Mouse (Mus musculus): Measurements from ENCODE around the gene Lpo. TPM values are rescaled to one million over a fixed set of nuclear protein-coding genes. Genes with fewer than 3 reads are reported as not detected.
A peak's percentile ranks its signal among the peaks of the same experiment; 100 is the strongest.

Lpo gene
- total and polyA plus RNA-seq, 2 experiments: not detected

- no peak for TF ChIP-seq POLR2A (IDR thresholded peaks at IDR 0.05; ENCODE audit: extremely low read depth, insufficient read depth, low read length)
- no peak for TF ChIP-seq CTCF (IDR thresholded peaks at IDR 0.05; ENCODE audit: low read depth, low read length)
- peaks cover 2% of the 10 kb centered on the region for H3K4me1 ChIP-seq (ENCODE audit: control insufficient read depth, insufficient read depth, low read length)
- no peaks in the 10 kb centered on the region for H3K79me2 ChIP-seq (ENCODE audit: control insufficient read depth, insufficient read depth, low read length)
- no peak for DNase-seq (ENCODE audit: extremely low read depth, low read depth, low spot score)
- no peaks in the 10 kb centered on the region for H3K27me3 ChIP-seq (ENCODE audit: control insufficient read depth, insufficient read depth, low read length)
- H3K36me3 ChIP-seq (ENCODE audit: control insufficient read depth, insufficient read depth, low read length): no peaks in the 10 kb centered on the region
- H3K9ac ChIP-seq (ENCODE audit: low read depth, low read length): no peak overlapping the region
- no peak overlapping the region for H3K27ac ChIP-seq (replicated peaks; ENCODE audit: insufficient read depth, low read depth, low read length)
- whole genome bisulfite sequencing: 40% methylated on average over 12 of the region's 12 CpGs
- H3K4me3 ChIP-seq (ENCODE audit: insufficient read depth, low read depth, low read length): peak overlapping the region; percentile 39; the same call in 1 of the 2 replicates
Measured at GRCm38 (mm10) chr11:87778915-87779314, 49.2 kb downstream of the Lpo start.

- no peaks in the 10 kb centered on the region for H3K79me2 ChIP-seq (ENCODE audit: control insufficient read depth, insufficient read depth, low read length)
- 0 out of 2 replicates have a peak overlapping the region, but pooled peaks have one; percentile 38 for H3K9ac ChIP-seq (ENCODE audit: low read depth, low read length)
- no peaks in the 10 kb centered on the region for H3K36me3 ChIP-seq (ENCODE audit: control insufficient read depth, insufficient read depth, low read length)
- H3K27me3 ChIP-seq (ENCODE audit: control insufficient read depth, insufficient read depth, low read length): no peaks in the 10 kb centered on the region
- DNase-seq (ENCODE audit: extremely low read depth, low read depth, low spot score): peak; percentile 25
- TF ChIP-seq CTCF (IDR thresholded peaks at IDR 0.05; ENCODE audit: low read depth, low read length): no peak
- no peak for TF ChIP-seq POLR2A (IDR thresholded peaks at IDR 0.05; ENCODE audit: extremely low read depth, insufficient read depth, low read length)
- H3K27ac ChIP-seq (replicated peaks; ENCODE audit: insufficient read depth, low read depth, low read length): no peak overlapping the region
- whole genome bisulfite sequencing: 16% methylated on average over 32 of the region's 32 CpGs
- H3K4me3 ChIP-seq (ENCODE audit: insufficient read depth, low read depth, low read length): peak overlapping the region; percentile 39; the same call in 1 of the 2 replicates
- peaks cover 2% of the 10 kb centered on the region for H3K4me1 ChIP-seq (ENCODE audit: control insufficient read depth, insufficient read depth, low read length)
Measured at GRCm38 (mm10) chr11:87778100-87778765, 49.9 kb downstream of the Lpo start.

GRCm38 (mm10) chr11:87772354-87772753, 55.7 kb downstream of the Lpo start:
- no peak overlapping the region for H3K9ac ChIP-seq (ENCODE audit: low read depth, low read length)
- H3K27me3 ChIP-seq (ENCODE audit: control insufficient read depth, insufficient read depth, low read length): no peaks in the 10 kb centered on the region
- no peaks in the 10 kb centered on the region for H3K4me1 ChIP-seq (ENCODE audit: control insufficient read depth, insufficient read depth, low read length)
- WGBS: 91% methylated on average over 3 of the region's 3 CpGs
- H3K36me3 ChIP-seq (ENCODE audit: control insufficient read depth, insufficient read depth, low read length): no peaks in the 10 kb centered on the region
- H3K79me2 ChIP-seq (ENCODE audit: control insufficient read depth, insufficient read depth, low read length): no peaks in the 10 kb centered on the region
- H3K27ac ChIP-seq (replicated peaks; ENCODE audit: insufficient read depth, low read depth, low read length): no peak overlapping the region
- no peak for DNase-seq (ENCODE audit: extremely low read depth, low read depth, low spot score)
- H3K4me3 ChIP-seq (ENCODE audit: insufficient read depth, low read depth, low read length): no peak overlapping the region
- TF ChIP-seq POLR2A (IDR thresholded peaks at IDR 0.05; ENCODE audit: extremely low read depth, insufficient read depth, low read length) (no peak), CTCF (IDR thresholded peaks at IDR 0.05; ENCODE audit: low read depth, low read length) (no peak)

- Histone ChIP-seq H3K79me2 (ENCODE audit: control insufficient read depth, insufficient read depth, low read length) (no peaks in the 10 kb centered on the region), H3K4me3 (ENCODE audit: insufficient read depth, low read depth, low read length) (no peak overlapping the region), H3K27me3 (ENCODE audit: control insufficient read depth, insufficient read depth, low read length) (no peaks in the 10 kb centered on the region), H3K9ac (ENCODE audit: low read depth, low read length) (no peak overlapping the region), H3K27ac (replicated peaks; ENCODE audit: insufficient read depth, low read depth, low read length) (no peak overlapping the region), H3K36me3 (ENCODE audit: control insufficient read depth, insufficient read depth, low read length) (no peaks in the 10 kb centered on the region), H3K4me1 (ENCODE audit: control insufficient read depth, insufficient read depth, low read length) (no peaks in the 10 kb centered on the region)
- WGBS: 44% methylated on average over 3 of the region's 3 CpGs
- DNase-seq (ENCODE audit: extremely low read depth, low read depth, low spot score): peak; percentile 37
- TF ChIP-seq POLR2A (IDR thresholded peaks at IDR 0.05; ENCODE audit: extremely low read depth, insufficient read depth, low read length) (no peak), CTCF (IDR thresholded peaks at IDR 0.05; ENCODE audit: low read depth, low read length) (peak; percentile 97)
Measured at GRCm38 (mm10) chr11:87770989-87771388, 57.1 kb downstream of the Lpo start.

GRCm38 (mm10) chr11:87768745-87769144, 59.3 kb downstream of the Lpo start:
- H3K36me3 ChIP-seq (ENCODE audit: control insufficient read depth, insufficient read depth, low read length): no peaks in the 10 kb centered on the region
- H3K4me1 ChIP-seq (ENCODE audit: control insufficient read depth, insufficient read depth, low read length): peaks cover 3% of the 10 kb centered on the region; the same call in 1 of the 2 replicates
- WGBS: 72% methylated on average over 3 of the region's 4 CpGs
- H3K9ac ChIP-seq (ENCODE audit: low read depth, low read length): no peak overlapping the region
- no peak overlapping the region for H3K4me3 ChIP-seq (ENCODE audit: insufficient read depth, low read depth, low read length)
- no peaks in the 10 kb centered on the region for H3K79me2 ChIP-seq (ENCODE audit: control insufficient read depth, insufficient read depth, low read length)
- H3K27me3 ChIP-seq (ENCODE audit: control insufficient read depth, insufficient read depth, low read length): peaks cover 10% of the 10 kb centered on the region
- TF ChIP-seq POLR2A (IDR thresholded peaks at IDR 0.05; ENCODE audit: extremely low read depth, insufficient read depth, low read length) (no peak), CTCF (IDR thresholded peaks at IDR 0.05; ENCODE audit: low read depth, low read length) (no peak)
- DNase-seq (ENCODE audit: extremely low read depth, low read depth, low spot score): no peak
- H3K27ac ChIP-seq (replicated peaks; ENCODE audit: insufficient read depth, low read depth, low read length): no peak overlapping the region
